Mouse (Mus musculus) c-Kit-positive CD71-positive TER-119-negative erythroid progenitor cells, embryonic 14.5 days (primary cell): ENCODE data around the gene Ptprg.
"Not testable (repeated sequence)": the region's sequence is repeated elsewhere in the genome, so short reads cannot be mapped to it uniquely, and the experiment has no call there.

ENCODE experiments used
- DNase-seq: peaks from one replicate; pipeline ENCODE4 v3.0.0-alpha.2; 2013; ENCODE audit warnings: low read depth

The Ptprg gene

GRCm38 (mm10) chr14:11963791-11964190 lies 410.5 kb downstream of the Ptprg start:
- no peak for DNase-seq

- DNase-seq: not testable (repeated sequence)
Measured at GRCm38 (mm10) chr14:11964326-11964725, 411.0 kb downstream of the Ptprg start.

GRCm38 (mm10) chr14:11965878-11966277 lies 412.5 kb downstream of the Ptprg start:
- DNase-seq: no peak

GRCm38 (mm10) chr14:11981764-11982163 lies 428.4 kb downstream of the Ptprg start:
- DNase-seq: no peak

GRCm38 (mm10) chr14:11983031-11983430 lies 429.7 kb downstream of the Ptprg start:
- no peak for DNase-seq

GRCm38 (mm10) chr14:11984086-11984485 lies 430.8 kb downstream of the Ptprg start:
- no peak for DNase-seq

GRCm38 (mm10) chr14:11988975-11989374 lies 435.6 kb downstream of the Ptprg start:
- DNase-seq: no peak

- no peak for DNase-seq
Measured at GRCm38 (mm10) chr14:11991151-11991550, 437.8 kb downstream of the Ptprg start.

- DNase-seq: no peak
Measured at GRCm38 (mm10) chr14:11992111-11992510, 438.8 kb downstream of the Ptprg start.

- no peak for DNase-seq
Measured at GRCm38 (mm10) chr14:11992534-11992933, 439.2 kb downstream of the Ptprg start.

GRCm38 (mm10) chr14:11997555-11997954 lies 444.2 kb downstream of the Ptprg start:
- no peak for DNase-seq

- no peak for DNase-seq
Measured at GRCm38 (mm10) chr14:11998464-11998863, 445.1 kb downstream of the Ptprg start.

GRCm38 (mm10) chr14:12004061-12004460 lies 450.7 kb downstream of the Ptprg start:
- DNase-seq: no peak

- no peak for DNase-seq
Measured at GRCm38 (mm10) chr14:12011766-12012165, 458.4 kb downstream of the Ptprg start.

GRCm38 (mm10) chr14:12025812-12026728 lies 472.7 kb downstream of the Ptprg start:
- no peak for DNase-seq

GRCm38 (mm10) chr14:12027247-12027646 lies 473.9 kb downstream of the Ptprg start:
- DNase-seq: no peak

GRCm38 (mm10) chr14:12029926-12030325 lies 476.6 kb downstream of the Ptprg start:
- DNase-seq: no peak

GRCm38 (mm10) chr14:12036530-12037283 lies 483.4 kb downstream of the Ptprg start:
- no peak for DNase-seq

- DNase-seq: no peak
Measured at GRCm38 (mm10) chr14:12039743-12040142, 486.4 kb downstream of the Ptprg start.

GRCm38 (mm10) chr14:12041566-12041965 lies 488.2 kb downstream of the Ptprg start:
- no peak for DNase-seq

- DNase-seq: no peak
Measured at GRCm38 (mm10) chr14:12046226-12046882, 493.0 kb downstream of the Ptprg start.

GRCm38 (mm10) chr14:12047637-12048036 lies 494.3 kb downstream of the Ptprg start:
- no peak for DNase-seq
